Mouse (Mus musculus) gastrocnemius, adult 2 months (tissue): ENCODE data around the gene Naa60. TPM values are rescaled to one million over a fixed set of nuclear protein-coding genes. Genes with fewer than 3 reads are reported as not detected.
"Not testable (repeated sequence)": the region's sequence is repeated elsewhere in the genome, so short reads cannot be mapped to it uniquely, and the experiment has no call there.

ENCODE experiments used
- DNase-seq: peaks from one replicate; pipeline ENCODE4 v3.0.0; 2022
- H3K27ac ChIP-seq: fragments of 200-600 bp; 2 replicates; pipeline ENCODE4 v1.8.1; 2022; ENCODE audit warnings: mild to moderate bottlenecking
- H3K4me3 ChIP-seq: fragments of 200-600 bp; 2 replicates; pipeline ENCODE4 v1.8.1; 2022; ENCODE audit warnings: mild to moderate bottlenecking, moderate library complexity
- CTCF ChIP-seq: fragments of 200-600 bp; IDR thresholded peaks from 2 replicates; pipeline ENCODE4 v1.8.1; 2022; ENCODE audit warnings: antibody characterized with exemption, mild to moderate bottlenecking, moderate library complexity
- intact Hi-C: fragments of 180-260 bp; cut with DNase I; formaldehyde crosslinking; loops from one replicate; pipeline ENCODE4 v1.15.1; 2025
- long read RNA-seq, 2 experiments: library from polyadenylated mRNA; stranded (forward); transcript quantifications; one replicate each; pipeline ENCODE4 v2.0.0; 2021
- total RNA-seq, 2 experiments: library from RNA; stranded (reverse); gene quantifications; 2 replicates each; pipeline ENCODE4 v1.2.3; 2021

Naa60 gene
- 10 to 100 TPM; 29.7 to 45.7 TPM for total RNA-seq
- long read RNA-seq, experiment 1, transcript Naa60-212 (7 exons, 2,424 nt), result major isoform, 19 of 42 reads
- long read RNA-seq, experiment 1, partial matches to known transcripts, result 4 of 42 reads
- long read RNA-seq, experiment 1, other reads (novel, unspliced or antisense), result 18 of 42 reads
- long read RNA-seq, experiment 2, transcript Naa60-212 (7 exons, 2,424 nt), result major isoform, 10 of 20 reads
- long read RNA-seq, experiment 2, partial matches to known transcripts, result 1 of 20 reads
- long read RNA-seq, experiment 2, other reads (novel, unspliced or antisense), result 8 of 20 reads

- Histone ChIP-seq H3K4me3 (peak within 1 kb of the TSS; percentile 82), H3K27ac (peak within 1 kb of the TSS; percentile 86)
- intact Hi-C loops, result no loop called here
- TF ChIP-seq CTCF, result no peak
- peak; percentile 93 for DNase-seq
These were observed at the start of gene Naa60 for GRCm38 (mm10) chr16:3872216-3873047. Gene Naa60, plus strand, starts transcription at chr16:3872375.

- Histone ChIP-seq H3K27ac (no peak overlapping the region), H3K4me3 (no peak overlapping the region)
- intact Hi-C loops, result no loop called here
- DNase-seq, result no peak
- no peak for TF ChIP-seq CTCF
These were observed 44.2 kb upstream of the Naa60 start for GRCm38 (mm10) chr16:3828021-3828420.

- intact Hi-C loops, result no loop called here
- TF ChIP-seq CTCF, result no peak
- Histone ChIP-seq H3K27ac (no peak overlapping the region), H3K4me3 (no peak overlapping the region)
- DNase-seq, result no peak
These were observed 42.4 kb upstream of the Naa60 start for GRCm38 (mm10) chr16:3829727-3830126.

- intact Hi-C loops, result no loop called here
- no peak for DNase-seq
- no peak within 1 kb of the TSS for H3K4me3 ChIP-seq
- H3K27ac ChIP-seq, result no peak within 1 kb of the TSS
- TF ChIP-seq CTCF, result peak; percentile 43
These were observed 41.5 kb upstream of the Naa60 start, which contains the start of gene Olfr15 for GRCm38 (mm10) chr16:3830588-3831109. Gene Olfr15, plus strand, starts transcription at chr16:3830878.

GRCm38 (mm10) chr16:3835461-3835860, 36.7 kb upstream of the Naa60 start:
- DNase-seq, result no peak
- no peak for TF ChIP-seq CTCF
- Histone ChIP-seq H3K4me3 (no peak overlapping the region), H3K27ac (no peak overlapping the region)
- intact Hi-C loops, result no loop called here

- intact Hi-C loops, result loop anchor here (2.0 kb wide), 1 partner anchor 69 kb away; the partner anchor contains the start of genes 1700037C18Rik and Cluap1
- TF ChIP-seq CTCF, result peak; percentile 63
- Histone ChIP-seq H3K27ac (no peak overlapping the region), H3K4me3 (no peak overlapping the region)
- DNase-seq, result no peak
These were observed 32.9 kb upstream of the Naa60 start for GRCm38 (mm10) chr16:3839157-3839885.

- TF ChIP-seq CTCF, result no peak
These were observed 29.2 kb upstream of the Naa60 start for GRCm38 (mm10) chr16:3842989-3843388.

GRCm38 (mm10) chr16:3843796-3844195, 28.4 kb upstream of the Naa60 start:
- Histone ChIP-seq H3K4me3 (no peak overlapping the region), H3K27ac (no peak overlapping the region)
- no peak for DNase-seq
- intact Hi-C loops, result loop anchor here (10.0 kb wide), 1 partner anchor 99 kb away; the partner anchor contains the start of gene Zfp263
- TF ChIP-seq CTCF, result no peak

More at GRCm38 (mm10) chr16:3842989-3843388, 29.2 kb upstream of the Naa60 start:
- Histone ChIP-seq H3K4me3 (no peak overlapping the region), H3K27ac (no peak overlapping the region)
- intact Hi-C loops, result loop anchor here (10.0 kb wide), 1 partner anchor 98 kb away; the partner anchor contains the start of gene Zfp263
- DNase-seq, result no peak

GRCm38 (mm10) chr16:3846711-3847518, 25.3 kb upstream of the Naa60 start, which contains the start of gene Zfp174:
Gene Zfp174, plus strand, starts transcription at chr16:3847268.
- DNase-seq, result peak; percentile 96
- intact Hi-C loops, result loop anchor here (2.0 to 10.0 kb wide), 4 partner anchors 35 to 155 kb away; partner anchors contain the start of genes Gm20695, Slx4, Zfp263 and Zfp597
- TF ChIP-seq CTCF, result peak; percentile 6; the same call in 1 of the 2 replicates
- Histone ChIP-seq H3K27ac (peak within 1 kb of the TSS; percentile 90), H3K4me3 (peak within 1 kb of the TSS; percentile 84)

- peak overlapping the region; percentile 90; the same call in 1 of the 2 replicates for H3K27ac ChIP-seq
- H3K4me3 ChIP-seq, result peak overlapping the region; percentile 84
- DNase-seq, result no peak
- TF ChIP-seq CTCF, result no peak
- intact Hi-C loops, result loop anchor here (2.0 to 10.0 kb wide), 4 partner anchors 34 to 154 kb away; partner anchors contain the start of genes Gm20695, Slx4, Zfp263 and Zfp597
These were observed 24.3 kb upstream of the Naa60 start for GRCm38 (mm10) chr16:3847871-3848270.

GRCm38 (mm10) chr16:3848416-3848815, 23.8 kb upstream of the Naa60 start:
- intact Hi-C loops, result loop anchor here (5.0 to 10.0 kb wide), 3 partner anchors 34 to 154 kb away; partner anchors contain the start of genes Gm20695, Slx4, Zfp263 and Zfp597
- no peak for DNase-seq
- no peak overlapping the region for H3K27ac ChIP-seq
- TF ChIP-seq CTCF, result peak; percentile 28; the same call in 1 of the 2 replicates
- H3K4me3 ChIP-seq, result no peak overlapping the region

- intact Hi-C loops, DNase-seq, H3K27ac ChIP-seq, H3K4me3 ChIP-seq: not testable (repeated sequence)
These were observed 20.9 kb upstream of the Naa60 start for GRCm38 (mm10) chr16:3851301-3851700.
